ENCODE assay signal across 8 mouse cellular contexts in genomic region chr1:55130190-55130916, GRCm38 (mm10). TPM values are rescaled to one million over a fixed set of nuclear protein-coding genes. Genes with fewer than 3 reads are reported as not detected.
A peak's percentile ranks its signal among the peaks of the same experiment; 100 is the strongest.
DNase-seq lines count a peak whose midpoint lies in the region; ATAC-seq and TF ChIP-seq lines count a peak whose summit lies in the region.

No protein-coding gene starts in this region.

- TF ChIP-seq EP300 in heart, adult 2 months (IDR thresholded peaks at IDR 0.05; ENCODE audit: insufficient read depth, low read depth, low read length) = no peak

- peak overlapping the region; percentile 99 for H3K27ac ChIP-seq in heart, adult 2 months
- peak overlapping the region; percentile 98 for H3K27ac ChIP-seq in forebrain, embryonic 12.5 days
- peak overlapping the region; percentile 83; the same call in 1 of the 2 replicates for H3K27ac ChIP-seq in liver, embryonic 13.5 days

- H3K79me2 ChIP-seq in heart, adult 2 months (replicated peaks; ENCODE audit: control insufficient read depth, insufficient read depth, low read length) = peaks cover 5% of the 10 kb centered on the region

- H3K4me2 ChIP-seq in forebrain, embryonic 12.5 days = peak overlapping the region; percentile 71
- peak overlapping the region; percentile 70 for H3K4me2 ChIP-seq in liver, embryonic 13.5 days

- peaks cover 4% of the 10 kb centered on the region for H3K9me3 ChIP-seq in E14TG2a.4 (ENCODE audit: low read length)
- no peaks in the 10 kb centered on the region for H3K9me3 ChIP-seq in forebrain, embryonic 12.5 days
- H3K9me3 ChIP-seq in liver, embryonic 13.5 days (replicated peaks) = no peaks in the 10 kb centered on the region

- 54% methylated on average over 10 of the region's 10 CpGs for WGBS in heart, adult 2 months
- 72% methylated on average over 10 of the region's 10 CpGs for WGBS in forebrain, embryonic 12.5 days
- 50% methylated on average over 10 of the region's 10 CpGs for WGBS in liver, embryonic 13.5 days (ENCODE audit: insufficient replicate concordance)

- H3K27me3 ChIP-seq in heart, adult 2 months (ENCODE audit: control insufficient read depth, insufficient read depth, low read length) = no peaks in the 10 kb centered on the region
- H3K27me3 ChIP-seq in E14TG2a.4 (ENCODE audit: insufficient read depth, low read length) = no peaks in the 10 kb centered on the region
- H3K27me3 ChIP-seq in forebrain, embryonic 12.5 days = no peaks in the 10 kb centered on the region
- no peaks in the 10 kb centered on the region for H3K27me3 ChIP-seq in liver, embryonic 13.5 days

- ATAC-seq in forebrain, embryonic 12.5 days (ENCODE audit: low FRiP score) = no peak
- ATAC-seq in liver, embryonic 13.5 days (ENCODE audit: low read depth) = no peak

- H3K9ac ChIP-seq in heart, adult 2 months (ENCODE audit: low read depth, low read length) = peak overlapping the region; percentile 65
- peak overlapping the region; percentile 97 for H3K9ac ChIP-seq in forebrain, embryonic 12.5 days
- peak overlapping the region; percentile 99 for H3K9ac ChIP-seq in liver, embryonic 13.5 days

- H3K36me3 ChIP-seq in heart, adult 2 months (ENCODE audit: control insufficient read depth, insufficient read depth, low read length) = peaks cover 11% of the 10 kb centered on the region
- H3K36me3 ChIP-seq in E14TG2a.4 (ENCODE audit: insufficient read depth, low read length) = no peaks in the 10 kb centered on the region
- H3K36me3 ChIP-seq in forebrain, embryonic 12.5 days (replicated peaks) = no peaks in the 10 kb centered on the region
- peaks cover 3% of the 10 kb centered on the region for H3K36me3 ChIP-seq in liver, embryonic 13.5 days

- no peak for TF ChIP-seq CTCF in heart, adult 2 months (IDR thresholded peaks at IDR 0.05)
- no peak for TF ChIP-seq CTCF in E14TG2a.4 (conservative IDR thresholded peaks at IDR 0.05; ENCODE audit: low read length)

- H3K4me3 ChIP-seq in heart, adult 2 months = peak overlapping the region; percentile 98
- H3K4me3 ChIP-seq in E14TG2a.4 (replicated peaks; ENCODE audit: low read length) = peak overlapping the region; percentile 96
- peak overlapping the region; percentile 89 for H3K4me3 ChIP-seq in forebrain, embryonic 12.5 days (replicated peaks)
- peak overlapping the region; percentile 100 for H3K4me3 ChIP-seq in liver, embryonic 13.5 days (replicated peaks)

- intact Hi-C loops in heart, adult 2 months (cut with DNase I) = loop anchor here (2.0 to 5.0 kb wide), 3 partner anchors 78 to 106 kb away; partner anchors contain the start of genes Coq10b, Mars2 and Sf3b1

- DNase-seq in heart, adult 2 months = no peak
- DNase-seq in heart, adult 8-10 months (ENCODE audit: low spot score) = no peak
- DNase-seq in liver, embryonic 13.5 days = no peak
- DNase-seq in frontal cortex, postnatal 36 days (ENCODE audit: low spot score in 2 of 2) = no peak
- DNase-seq in spleen, postnatal 10 days (ENCODE audit: low spot score in 2 of 2) = no peak
- DNase-seq in adrenal gland, postnatal 10 days = no peak

- TF ChIP-seq POLR2A in heart, adult 2 months (IDR thresholded peaks at IDR 0.05; ENCODE audit: insufficient read depth, low read depth, low read length) = no peak

- H3K4me1 ChIP-seq in heart, adult 2 months (ENCODE audit: control insufficient read depth, insufficient read depth, low read length) = peaks cover 7% of the 10 kb centered on the region
- peaks cover 55% of the 10 kb centered on the region for H3K4me1 ChIP-seq in E14TG2a.4 (replicated peaks; ENCODE audit: low read depth, low read length)
- peaks cover 20% of the 10 kb centered on the region for H3K4me1 ChIP-seq in forebrain, embryonic 12.5 days
- H3K4me1 ChIP-seq in liver, embryonic 13.5 days (replicated peaks) = peaks cover 39% of the 10 kb centered on the region

RNA-seq across cellular contexts. Expression of gene Mob4, which starts 0.7 kb away (rescaled TPM):
- total RNA-seq in heart, adult 2 months (2021) = 10 to 100 TPM; 27.8 to 32.0 TPM
- 11.1 and 22.3 TPM in 2 replicates for polyA plus RNA-seq in heart, adult 2 months (2012; rRNA removed)
- 10 to 100 TPM; 28.0 to 33.3 (median 28.8) TPM for total RNA-seq in heart, adult 8-10 months (2022)
- polyA plus RNA-seq in forebrain, embryonic 12.5 days (2016; fragmentation: Nextera tagmentation; extraction: Ambion mirVana) = 148 and 157 TPM in 2 replicates
- polyA plus RNA-seq in liver, embryonic 13.5 days (2015; fragmentation: Nextera tagmentation; extraction: Ambion mirVana) = 45.0 and 58.2 TPM in 2 replicates
- total RNA-seq in adrenal gland, postnatal 10 days (2021) = 100 to 1,000 TPM; 132 to 252 TPM

RNA-seq across cellular contexts. Expression of gene Hspd1, which starts 42.3 kb away (rescaled TPM):
- total RNA-seq in heart, adult 2 months (2021) = 100 to 1,000 TPM; 373 to 383 TPM
- polyA plus RNA-seq in heart, adult 2 months (2012; rRNA removed) = 68.5 and 143 TPM in 2 replicates
- 100 to 1,000 TPM; 360 to 382 (median 373) TPM for total RNA-seq in heart, adult 8-10 months (2022)
- 398 and 406 TPM in 2 replicates for polyA plus RNA-seq in forebrain, embryonic 12.5 days (2016; fragmentation: Nextera tagmentation; extraction: Ambion mirVana)
- polyA plus RNA-seq in liver, embryonic 13.5 days (2015; fragmentation: Nextera tagmentation; extraction: Ambion mirVana) = 478 and 596 TPM in 2 replicates
- total RNA-seq in adrenal gland, postnatal 10 days (2021) = 100 to 1,000 TPM; 724 to 915 TPM

RNA-seq across cellular contexts. Expression of gene Hspe1, which starts 42.4 kb away (rescaled TPM):
- total RNA-seq in heart, adult 2 months (2021) = 100 to 1,000 TPM; 153 to 180 TPM
- polyA plus RNA-seq in heart, adult 2 months (2012; rRNA removed) = 44.5 and 69.3 TPM in 2 replicates
- total RNA-seq in heart, adult 8-10 months (2022) = 100 to 1,000 TPM; 149 to 184 (median 172) TPM
- 423 and 430 TPM in 2 replicates for polyA plus RNA-seq in forebrain, embryonic 12.5 days (2016; fragmentation: Nextera tagmentation; extraction: Ambion mirVana)
- polyA plus RNA-seq in liver, embryonic 13.5 days (2015; fragmentation: Nextera tagmentation; extraction: Ambion mirVana) = 600 and 712 TPM in 2 replicates
- 100 to 1,000 TPM; 366 to 527 TPM for total RNA-seq in adrenal gland, postnatal 10 days (2021)
